Mouse (Mus musculus): ENCODE measurements around the gene Wdhd1. TPM values are rescaled to one million over a fixed set of nuclear protein-coding genes. Genes with fewer than 3 reads are reported as not detected.

Wdhd1 gene
- total and polyA plus RNA-seq, 3 experiments, result 51.6 to 91.5 TPM; not detected in 1

GRCm38 (mm10) chr14:47194096-47194495, 82.6 kb downstream of the Wdhd1 start (continued):
- TF ChIP-seq BHLHE40 (IDR thresholded peaks at IDR 0.05; ENCODE audit: borderline replicate concordance, low read depth, low read length) (no peak), SIN3A (IDR thresholded peaks at IDR 0.05; ENCODE audit: low read length) (no peak)

GRCm38 (mm10) chr14:47193506-47193905, 83.2 kb downstream of the Wdhd1 start:
- Histone ChIP-seq H3K9me3 (replicated peaks; ENCODE audit: insufficient read depth, low read length) (no peaks in the 10 kb centered on the region), H3K27ac (ENCODE audit: control insufficient read depth, low read depth, low read length) (no peak overlapping the region), H3K4me1 (ENCODE audit: control insufficient read depth in 1 of 2, insufficient read depth in 2 of 2, low read length in 2 of 2) (peaks cover 4 to 6% of the 10 kb centered on the region in 2 experiments), H3K36me3 (ENCODE audit: control insufficient read depth in 1 of 2, insufficient read depth in 2 of 2, low read length in 2 of 2) (peaks cover 0 to 6% of the 10 kb centered on the region in 2 experiments; a peak in 2 of 4 replicates), H3K9ac (ENCODE audit: control insufficient read depth, low read depth, low read length, poor library complexity, severe bottlenecking) (no peak overlapping the region), H3K4me3 (ENCODE audit: control insufficient read depth in 1 of 2, insufficient read depth in 1 of 2, low read depth in 2 of 2, low read length in 2 of 2) (no peak overlapping the region), H3K27me3 (ENCODE audit: control insufficient read depth in 1 of 2, insufficient read depth in 2 of 2, low read length in 2 of 2) (no peaks in the 10 kb centered on the region), H3K79me2 (ENCODE audit: control insufficient read depth, insufficient read depth, low read length, poor library complexity) (peaks cover 6% of the 10 kb centered on the region)
- no peak for DNase-seq (ENCODE audit: low read depth, low spot score)
- TF ChIP-seq UBTF (IDR thresholded peaks at IDR 0.05; ENCODE audit: borderline replicate concordance, insufficient read depth, low read depth, low read length), result no peak
- no peak for TF ChIP-seq NRF1 (IDR thresholded peaks at IDR 0.05; ENCODE audit: insufficient read depth, low read depth, low read length, poor library complexity, severe bottlenecking)
- no peak for TF ChIP-seq MXI1 (IDR thresholded peaks at IDR 0.05; ENCODE audit: low read depth, low read length)
- no peak for TF ChIP-seq EP300 (IDR thresholded peaks at IDR 0.05; ENCODE audit: low read depth in 1 of 2, low read length in 2 of 2)
- no peak for TF ChIP-seq MAZ (IDR thresholded peaks at IDR 0.05; ENCODE audit: low read depth, low read length)
- no peak for TF ChIP-seq MYC (IDR thresholded peaks at IDR 0.05; ENCODE audit: low read depth, low read length)
- TF ChIP-seq SMC3 (IDR thresholded peaks at IDR 0.05; ENCODE audit: low read depth, low read length), result no peak
- TF ChIP-seq MAX (IDR thresholded peaks at IDR 0.05; ENCODE audit: low read length), result no peak
- no peak for TF ChIP-seq MEF2A (IDR thresholded peaks at IDR 0.05; ENCODE audit: extremely low read depth, insufficient replicate concordance, low read depth, low read length, poor library complexity, severe bottlenecking)

- H3K27ac ChIP-seq (ENCODE audit: control insufficient read depth, low read depth, low read length), result no peak overlapping the region
- H3K9ac ChIP-seq (ENCODE audit: control insufficient read depth, low read depth, low read length, poor library complexity, severe bottlenecking), result no peak overlapping the region
- H3K4me1 ChIP-seq (ENCODE audit: control insufficient read depth in 1 of 2, insufficient read depth in 2 of 2, low read length in 2 of 2), result peaks cover 6 to 11% of the 10 kb centered on the region in 2 experiments
- H3K4me3 ChIP-seq (ENCODE audit: control insufficient read depth in 1 of 2, insufficient read depth in 1 of 2, low read depth in 2 of 2, low read length in 2 of 2), result no peak overlapping the region
- peaks cover 12% of the 10 kb centered on the region for H3K79me2 ChIP-seq (ENCODE audit: control insufficient read depth, insufficient read depth, low read length, poor library complexity)
- H3K9me3 ChIP-seq (replicated peaks; ENCODE audit: insufficient read depth, low read length), result no peaks in the 10 kb centered on the region
- H3K36me3 ChIP-seq (ENCODE audit: control insufficient read depth in 1 of 2, insufficient read depth in 2 of 2, low read length in 2 of 2), result peaks cover 0 to 12% of the 10 kb centered on the region in 2 experiments; a peak in 2 of 4 replicates
- TF ChIP-seq E2F4 (IDR thresholded peaks at IDR 0.05; ENCODE audit: borderline replicate concordance, low read depth, low read length) (no peak), KAT2A (conservative IDR thresholded peaks at IDR 0.05; ENCODE audit: low read depth, low read length) (no peak), ZNF384 (IDR thresholded peaks at IDR 0.05; ENCODE audit: low read depth, low read length) (no peak), MYB (IDR thresholded peaks at IDR 0.05; ENCODE audit: low read depth, low read length) (no peak), JUND (IDR thresholded peaks at IDR 0.05; ENCODE audit: low read depth, low read length) (no peak), EP300 (IDR thresholded peaks at IDR 0.05; ENCODE audit: low read depth in 1 of 2, low read length in 2 of 2) (no peak), MYC (IDR thresholded peaks at IDR 0.05; ENCODE audit: low read depth, low read length) (no peak), USF1 (IDR thresholded peaks at IDR 0.05; ENCODE audit: low read depth, low read length) (no peak), GATA1 (IDR thresholded peaks at IDR 0.05; ENCODE audit: low read depth, low read length) (no peak), MEF2A (IDR thresholded peaks at IDR 0.05; ENCODE audit: extremely low read depth, insufficient replicate concordance, low read depth, low read length, poor library complexity, severe bottlenecking) (no peak), CHD1 (IDR thresholded peaks at IDR 0.05; ENCODE audit: low read depth, low read length) (no peak), POLR2AphosphoS5 (IDR thresholded peaks at IDR 0.05; ENCODE audit: borderline replicate concordance, low read depth, low read length) (no peak), ZC3H11A (IDR thresholded peaks at IDR 0.05; ENCODE audit: low read depth, low read length) (no peak), TBP (IDR thresholded peaks at IDR 0.05; ENCODE audit: low read depth, low read length) (no peak), CTCF (IDR thresholded peaks at IDR 0.05 in 2 of 3, conservative IDR thresholded peaks at IDR 0.05 in 1 of 3; ENCODE audit: control insufficient read depth in 1 of 3, insufficient read depth in 1 of 3, low read depth in 2 of 3, low read length in 3 of 3, poor library complexity in 1 of 3, severe bottlenecking in 1 of 3) (no peak)
- no peak for DNase-seq (ENCODE audit: low read depth, low spot score)
- H3K27me3 ChIP-seq (ENCODE audit: control insufficient read depth in 1 of 2, insufficient read depth in 2 of 2, low read length in 2 of 2), result no peaks in the 10 kb centered on the region
These were observed 84.8 kb downstream of the Wdhd1 start for GRCm38 (mm10) chr14:47191861-47192260.
